Mouse (Mus musculus) ES-Bruce4 (cell line): ENCODE data around the gene Cpvl.

Source experiments
- CTCF ChIP-seq: IDR thresholded peaks from one replicate; pipeline ENCODE4 v1.8.1; 2011; ENCODE audit warnings: low read depth, low read length
- EP300 ChIP-seq: IDR thresholded peaks from 2 replicates; pipeline ENCODE4 v1.6.1; 2011; ENCODE audit warnings: low read depth, low read length; ENCODE audit not compliant: insufficient read depth

DNA sequence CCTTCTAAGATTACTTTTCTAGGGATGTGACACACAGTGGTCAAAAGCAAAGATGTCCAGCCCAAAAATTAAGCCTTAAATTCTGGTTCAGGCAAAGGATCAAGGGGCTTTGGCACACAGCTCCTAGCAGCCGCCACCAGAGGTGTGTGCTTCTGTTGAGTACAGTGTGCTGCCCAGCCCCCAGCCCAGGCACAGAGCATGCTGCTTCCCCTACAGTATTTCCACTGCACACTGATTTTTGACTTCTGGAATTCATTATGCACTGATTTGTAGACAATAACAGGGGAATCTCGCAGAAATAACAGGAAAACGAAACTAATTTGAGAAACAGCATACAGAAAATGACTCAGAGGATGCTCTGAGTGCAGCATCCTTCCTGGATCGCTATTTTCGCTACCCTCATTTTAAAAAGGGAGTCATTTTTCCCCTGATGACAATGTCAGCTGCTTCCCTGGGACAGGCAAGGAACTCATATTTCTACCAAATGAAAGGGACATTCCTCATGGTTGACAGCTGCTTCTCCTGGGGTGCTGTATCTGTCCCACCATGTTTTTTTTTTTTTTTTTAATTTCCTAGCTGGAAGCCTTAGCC, 14.5 kb downstream of the Cpvl start:
- TF ChIP-seq EP300 (no peak), CTCF (no peak)
